Mouse (Mus musculus) forebrain, embryonic 12.5 days (tissue): Measurements from ENCODE around the gene P4ha2. TPM values are rescaled to one million over a fixed set of nuclear protein-coding genes. Genes with fewer than 3 reads are reported as not detected.

Source experiments
- ATAC-seq: fragments of 200-750 bp; cut with Nextera tagmentation; 2 replicates; pipeline ENCODE4 v1.8.0; 2017; ENCODE audit warnings: moderate TSS enrichment; ENCODE audit not compliant: low FRiP score
- H3K27ac ChIP-seq: fragments of 300-500 bp; sonication (generic); 2 replicates; pipeline ENCODE4 v1.5.1; 2016; ENCODE audit warnings: mild to moderate bottlenecking
- H3K27me3 ChIP-seq: fragments of 300-500 bp; sonication (generic); 2 replicates; pipeline ENCODE4 v1.6.1; 2016; ENCODE audit warnings: mild to moderate bottlenecking
- H3K36me3 ChIP-seq: fragments of 300-500 bp; sonication (generic); replicated peaks from 2 replicates; pipeline ENCODE4 v1.6.1; 2016; ENCODE audit warnings: mild to moderate bottlenecking
- H3K4me1 ChIP-seq: fragments of 300-500 bp; sonication (generic); 2 replicates; pipeline ENCODE4 v1.6.1; 2016
- H3K4me2 ChIP-seq: fragments of 300-500 bp; sonication (generic); 2 replicates; pipeline ENCODE4 v1.6.1; 2016; ENCODE audit warnings: mild to moderate bottlenecking, moderate library complexity
- H3K4me3 ChIP-seq: fragments of 300-500 bp; sonication (generic); replicated peaks from 2 replicates; pipeline ENCODE4 v1.5.1; 2016; ENCODE audit warnings: mild to moderate bottlenecking
- H3K9ac ChIP-seq: fragments of 300-500 bp; sonication (generic); 2 replicates; pipeline ENCODE4 v1.6.1; 2016; ENCODE audit warnings: mild to moderate bottlenecking
- H3K9me3 ChIP-seq: fragments of 300-500 bp; sonication (generic); 2 replicates; pipeline ENCODE4 v1.6.1; 2016
- WGBS: fragments of 180-500 bp; shearing (Covaris S2); methylation state at CpG from one replicate; pipeline ENCODE4 v1.1.7; 2016; 5-methylcytosine and 5-hydroxymethylcytosine counted together
- polyA plus RNA-seq: library from polyadenylated mRNA; unstranded; fragments of >200 nt; fragmentation: Nextera tagmentation; extraction: Ambion mirVana; gene quantifications from 2 replicates; pipeline ENCODE4 v1.2.1, GENCODE M21; 2016

P4ha2 gene
- polyA plus RNA-seq, 1 experiment from 2014 or later: 12.7 TPM

DNA sequence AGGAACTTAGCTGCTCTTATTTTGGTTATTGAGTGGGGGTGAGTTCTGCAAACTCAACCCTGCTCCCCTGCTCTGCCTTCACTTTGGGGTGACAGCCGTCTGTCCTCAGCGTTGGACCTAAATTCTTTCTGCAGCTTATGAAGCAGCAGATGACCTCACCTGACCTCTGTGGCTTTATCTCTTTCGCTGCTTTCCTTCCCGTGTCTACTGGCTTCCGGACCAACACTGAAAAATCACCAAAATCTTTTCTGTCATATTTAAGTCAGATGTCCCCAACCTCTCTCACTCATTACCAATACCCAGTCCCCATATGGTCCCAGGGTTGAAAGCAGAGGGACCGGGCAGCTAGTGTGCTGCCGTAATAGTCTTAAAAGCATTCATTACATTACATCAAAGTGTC, 7.7 kb upstream of the P4ha2 start:
- H3K9ac ChIP-seq: no peak overlapping the region
- H3K27me3 ChIP-seq: no peaks in the 10 kb centered on the region
- H3K27ac ChIP-seq: no peak overlapping the region
- no peak overlapping the region for H3K4me3 ChIP-seq
- H3K36me3 ChIP-seq: no peaks in the 10 kb centered on the region
- H3K4me1 ChIP-seq: 0 out of 2 replicates have a peak, but pooled peaks cover 4% of the 10 kb centered on the region
- no peaks in the 10 kb centered on the region for H3K9me3 ChIP-seq
- no peak overlapping the region for H3K4me2 ChIP-seq
- ATAC-seq: no peak
- 60% methylated on average over 7 of the region's 7 CpGs for WGBS

DNA sequence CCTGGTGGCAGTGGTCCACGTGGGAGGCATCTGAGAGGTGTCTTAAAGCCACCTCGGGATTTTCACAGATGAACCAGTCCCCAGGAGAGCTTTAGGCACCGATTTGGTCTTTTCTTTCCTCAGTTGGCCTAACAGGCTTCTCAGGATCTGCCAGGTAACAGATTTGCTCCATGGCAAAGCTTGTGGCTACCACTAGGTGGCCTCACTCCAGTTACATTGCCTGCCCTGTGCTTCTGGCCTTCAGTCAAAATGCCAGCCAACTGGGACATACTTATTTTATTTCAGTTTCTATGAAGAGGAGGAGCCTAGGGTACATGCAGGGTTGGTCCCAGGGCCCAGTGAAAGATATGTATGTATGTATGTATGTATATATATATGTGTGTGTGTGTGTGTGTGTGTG, 6.9 kb upstream of the P4ha2 start:
- Histone ChIP-seq H3K4me1 (0 out of 2 replicates have a peak, but pooled peaks cover 4% of the 10 kb centered on the region), H3K4me2 (no peak overlapping the region), H3K36me3 (no peaks in the 10 kb centered on the region), H3K9me3 (no peaks in the 10 kb centered on the region), H3K27me3 (no peaks in the 10 kb centered on the region), H3K4me3 (no peak overlapping the region), H3K27ac (no peak overlapping the region), H3K9ac (no peak overlapping the region)
- whole genome bisulfite sequencing: 8% methylated on average over 3 of the region's 3 CpGs
- ATAC-seq: no peak

DNA sequence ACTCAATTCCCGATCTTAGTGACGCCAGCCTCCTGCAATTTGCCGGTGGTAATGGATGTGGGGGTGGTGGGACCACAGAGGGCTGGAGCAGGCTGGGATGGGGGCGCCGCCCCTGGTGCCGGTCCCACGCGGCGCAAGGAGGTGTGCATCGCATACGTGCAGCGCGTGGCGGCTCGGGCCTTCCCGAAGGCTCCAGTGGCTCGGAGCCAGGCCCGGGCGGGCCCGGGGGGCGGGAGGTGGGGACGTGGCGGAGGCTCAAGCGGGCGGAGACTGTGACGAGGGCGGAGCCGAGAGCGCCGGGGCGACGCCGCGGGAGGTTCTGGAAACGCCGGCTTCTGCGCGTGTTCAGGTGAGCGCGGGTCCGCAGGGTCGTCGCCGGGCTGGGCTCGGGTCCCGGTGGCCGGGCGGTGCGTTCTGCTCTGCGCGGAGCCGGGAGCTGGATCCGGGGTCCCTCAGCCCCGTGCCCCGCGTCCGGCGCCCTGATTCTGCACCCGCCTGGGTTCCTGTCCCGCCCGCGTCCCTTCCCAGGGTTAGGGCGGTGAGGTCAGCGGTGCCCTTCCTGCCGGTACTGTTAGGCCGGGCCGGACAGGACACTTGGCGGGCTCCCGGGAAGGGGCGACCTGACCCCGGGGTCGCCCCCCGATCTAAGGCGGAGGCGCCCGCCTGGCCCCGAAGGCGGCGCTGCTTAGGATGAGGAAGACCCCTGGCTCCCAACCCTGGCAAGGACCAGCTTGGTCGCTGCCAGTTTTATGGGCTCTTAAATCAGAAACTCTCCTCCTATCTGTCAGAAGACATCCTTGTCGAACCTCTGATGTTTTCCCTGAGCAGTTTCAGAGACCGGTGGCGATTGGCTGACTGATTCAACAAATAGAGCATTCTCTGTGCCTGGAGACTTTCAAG, 1.0 kb downstream of the P4ha2 start:
- peak overlapping the region; percentile 97 for H3K4me2 ChIP-seq
- H3K4me1 ChIP-seq: peaks cover 11% of the 10 kb centered on the region
- WGBS: under 1% methylated on average over 70 of the region's 83 CpGs
- ATAC-seq: peak; percentile 89
- no peaks in the 10 kb centered on the region for H3K36me3 ChIP-seq
- peaks cover 21% of the 10 kb centered on the region for H3K27me3 ChIP-seq
- H3K27ac ChIP-seq: no peak overlapping the region
- no peaks in the 10 kb centered on the region for H3K9me3 ChIP-seq
- H3K9ac ChIP-seq: peak overlapping the region; percentile 71
- H3K4me3 ChIP-seq: peak overlapping the region; percentile 63

DNA sequence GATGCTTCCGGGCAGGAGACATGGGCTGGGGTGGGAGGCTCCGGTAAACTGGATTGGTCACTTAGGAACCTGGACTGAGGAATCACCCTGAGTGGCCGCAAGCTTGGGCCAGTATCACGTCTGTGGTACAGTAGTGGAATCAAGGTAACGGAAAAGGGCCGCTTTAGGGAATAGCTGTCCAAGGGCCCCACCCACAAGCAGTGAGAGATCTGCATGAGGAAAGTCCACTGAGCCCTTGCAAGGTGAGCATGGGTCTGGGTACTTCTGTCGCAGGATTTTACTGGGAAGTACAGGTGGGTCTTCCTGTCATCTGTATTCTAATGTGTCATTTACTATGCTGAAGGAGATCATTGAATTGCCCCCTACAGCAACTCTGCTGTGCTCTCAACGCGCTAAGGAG, 1.8 kb downstream of the P4ha2 start:
- peaks cover 11% of the 10 kb centered on the region for H3K4me1 ChIP-seq
- H3K9me3 ChIP-seq: no peaks in the 10 kb centered on the region
- no peaks in the 10 kb centered on the region for H3K36me3 ChIP-seq
- H3K9ac ChIP-seq: no peak overlapping the region
- peak overlapping the region; percentile 63 for H3K4me3 ChIP-seq
- WGBS: 77% methylated on average over 9 of the region's 9 CpGs
- ATAC-seq: no peak
- peaks cover 21% of the 10 kb centered on the region for H3K27me3 ChIP-seq
- peak overlapping the region; percentile 97 for H3K4me2 ChIP-seq
- H3K27ac ChIP-seq: no peak overlapping the region

DNA sequence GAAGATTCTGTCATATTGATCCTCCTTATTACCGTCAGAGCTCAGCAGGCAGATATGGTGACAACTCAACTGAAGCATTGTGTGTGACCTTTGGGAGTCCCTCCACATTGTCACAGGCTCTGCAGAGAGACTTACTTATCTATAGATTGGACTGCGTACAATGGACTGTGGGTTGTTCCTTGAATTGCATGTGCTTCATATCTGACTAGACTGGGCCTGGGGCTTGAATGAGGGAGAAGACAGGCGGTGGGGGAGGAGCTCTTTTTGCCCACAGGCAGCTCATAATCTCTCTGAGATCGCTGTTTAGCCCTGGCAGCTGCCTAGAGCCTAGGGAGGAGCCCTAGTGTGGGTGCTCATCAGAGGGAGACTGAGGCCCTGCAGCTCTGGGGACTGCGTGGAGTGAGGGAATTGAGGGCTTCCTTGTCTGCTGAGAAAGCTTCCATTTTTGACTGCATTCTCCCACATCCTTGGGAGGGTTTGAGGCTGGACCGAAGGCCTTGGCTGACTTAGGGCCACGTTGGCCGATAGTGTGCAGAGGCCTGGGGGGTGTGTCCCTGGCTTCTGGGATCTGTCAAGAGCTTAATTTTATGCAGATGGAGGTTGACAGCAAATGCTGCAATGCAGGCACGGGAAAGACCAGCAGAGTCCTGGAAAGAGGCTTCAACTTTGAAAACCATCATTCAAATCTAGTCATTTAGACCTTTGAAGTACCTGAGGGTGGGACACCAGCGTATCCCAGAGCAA, 3.0 kb downstream of the P4ha2 start:
- 79% methylated on average over 10 of the region's 10 CpGs for WGBS
- Histone ChIP-seq H3K36me3 (no peaks in the 10 kb centered on the region), H3K9ac (no peak overlapping the region), H3K27ac (no peak overlapping the region), H3K4me3 (no peak overlapping the region), H3K4me1 (peaks cover 11% of the 10 kb centered on the region), H3K27me3 (peaks cover 21% of the 10 kb centered on the region), H3K4me2 (no peak overlapping the region), H3K9me3 (no peaks in the 10 kb centered on the region)
- no peak for ATAC-seq

DNA sequence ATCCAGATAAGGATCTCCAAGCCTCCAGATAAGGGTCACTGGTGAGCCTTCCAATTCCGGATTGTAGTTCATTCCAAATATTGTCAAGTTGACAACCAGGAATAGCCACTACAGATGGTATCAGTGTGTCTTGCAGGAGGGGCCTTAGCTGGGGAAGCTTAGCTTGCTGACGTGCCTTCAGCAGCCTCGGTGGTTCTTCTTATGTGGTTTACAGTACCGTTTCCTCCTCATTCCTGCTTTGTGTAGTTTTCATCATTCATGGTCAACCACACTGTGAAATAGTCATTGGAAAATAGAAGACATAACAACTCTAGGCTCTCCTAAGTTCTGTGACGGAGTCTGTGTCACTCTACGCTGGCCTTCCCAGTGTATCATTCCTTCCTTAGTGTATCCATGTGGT, 5.1 kb downstream of the P4ha2 start:
- H3K27ac ChIP-seq: no peak overlapping the region
- no peak for ATAC-seq
- no peak overlapping the region for H3K4me3 ChIP-seq
- peaks cover 11% of the 10 kb centered on the region for H3K4me1 ChIP-seq
- H3K9me3 ChIP-seq: no peaks in the 10 kb centered on the region
- no peak overlapping the region for H3K9ac ChIP-seq
- no peak overlapping the region for H3K4me2 ChIP-seq
- H3K36me3 ChIP-seq: no peaks in the 10 kb centered on the region
- 89% methylated on average over 6 of the region's 6 CpGs for WGBS
- peaks cover 20% of the 10 kb centered on the region for H3K27me3 ChIP-seq

DNA sequence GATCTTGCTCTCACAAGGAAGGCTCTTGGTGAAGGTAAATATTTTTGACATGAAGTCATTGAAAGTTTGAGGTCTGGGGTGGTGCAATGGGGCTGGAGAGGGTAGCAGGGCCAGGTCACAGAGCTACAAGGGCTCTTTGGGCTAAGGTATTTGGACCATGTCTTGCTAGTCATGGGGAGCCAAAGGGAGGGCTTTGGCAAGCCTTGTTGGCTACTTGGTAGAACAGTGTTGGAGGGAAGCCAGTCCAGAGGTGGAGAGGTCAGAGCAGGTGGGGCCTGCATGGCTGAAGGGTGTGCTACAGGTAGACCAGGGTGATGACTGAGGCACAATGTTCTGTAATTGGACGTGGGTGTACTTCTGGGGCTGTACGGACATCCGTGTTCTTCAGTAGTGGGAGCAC, 6.8 kb downstream of the P4ha2 start:
- 86% methylated on average over 3 of the region's 3 CpGs for WGBS
- Histone ChIP-seq H3K9ac (no peak overlapping the region), H3K27ac (no peak overlapping the region), H3K4me3 (no peak overlapping the region), H3K36me3 (no peaks in the 10 kb centered on the region), H3K9me3 (no peaks in the 10 kb centered on the region), H3K27me3 (peaks cover 13% of the 10 kb centered on the region), H3K4me2 (no peak overlapping the region), H3K4me1 (peaks cover under 1% of the 10 kb centered on the region; the same call in 1 of the 2 replicates)
- ATAC-seq: no peak

DNA sequence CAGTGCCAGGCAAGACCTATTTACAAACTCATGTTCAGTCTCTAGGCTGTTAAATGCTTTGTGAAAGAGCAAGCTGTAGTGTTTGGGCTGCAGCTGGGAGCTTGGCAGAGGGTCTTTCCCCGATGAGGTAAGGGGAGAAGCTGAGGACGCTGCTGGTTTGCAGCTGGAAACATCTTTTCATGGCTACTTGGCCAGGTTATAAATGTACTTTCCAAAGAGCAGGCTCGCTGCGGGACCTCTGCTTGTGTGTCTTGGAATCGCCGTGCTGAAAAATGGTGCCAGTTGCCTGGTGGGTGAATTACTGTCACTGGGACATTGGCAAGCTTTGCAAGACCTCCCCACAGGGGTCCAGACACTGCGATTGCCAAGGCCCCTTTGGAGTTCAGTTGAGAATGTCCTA, 7.3 kb downstream of the P4ha2 start:
- ATAC-seq: no peak
- Histone ChIP-seq H3K27me3 (peaks cover 8% of the 10 kb centered on the region; the same call in 1 of the 2 replicates), H3K4me1 (0 out of 2 replicates have a peak, but pooled peaks cover 6% of the 10 kb centered on the region), H3K36me3 (no peaks in the 10 kb centered on the region), H3K4me2 (no peak overlapping the region), H3K4me3 (no peak overlapping the region), H3K27ac (no peak overlapping the region), H3K9me3 (no peaks in the 10 kb centered on the region), H3K9ac (no peak overlapping the region)
- 89% methylated on average over 7 of the region's 7 CpGs for WGBS

DNA sequence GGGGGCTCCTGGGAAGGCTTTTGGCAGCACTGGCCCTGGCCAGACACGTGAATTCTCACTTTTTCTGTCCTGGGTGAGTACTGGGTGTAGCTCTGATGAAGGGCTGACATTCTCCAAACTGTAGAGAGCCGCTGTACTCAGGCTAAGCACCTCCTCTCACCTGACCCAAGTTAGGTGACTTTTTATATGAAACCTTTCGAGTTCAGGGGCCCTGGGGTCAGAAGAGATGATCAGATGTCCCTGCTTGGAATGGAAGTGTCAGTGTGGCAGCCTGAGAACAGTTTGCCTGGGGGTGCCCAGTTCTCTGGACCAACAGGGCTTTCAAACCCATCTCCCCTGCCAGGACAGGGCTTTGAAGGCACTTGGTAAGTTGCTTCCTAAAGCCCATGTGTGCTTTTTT, 8.2 kb downstream of the P4ha2 start:
- whole genome bisulfite sequencing: 68% methylated on average over 3 of the region's 3 CpGs
- no peak overlapping the region for H3K9ac ChIP-seq
- ATAC-seq: no peak
- no peak overlapping the region for H3K4me3 ChIP-seq
- no peaks in the 10 kb centered on the region for H3K36me3 ChIP-seq
- H3K27ac ChIP-seq: no peak overlapping the region
- no peaks in the 10 kb centered on the region for H3K9me3 ChIP-seq
- H3K4me2 ChIP-seq: no peak overlapping the region
- H3K4me1 ChIP-seq: peaks cover 15% of the 10 kb centered on the region
- peaks cover 2% of the 10 kb centered on the region; the same call in 1 of the 2 replicates for H3K27me3 ChIP-seq

DNA sequence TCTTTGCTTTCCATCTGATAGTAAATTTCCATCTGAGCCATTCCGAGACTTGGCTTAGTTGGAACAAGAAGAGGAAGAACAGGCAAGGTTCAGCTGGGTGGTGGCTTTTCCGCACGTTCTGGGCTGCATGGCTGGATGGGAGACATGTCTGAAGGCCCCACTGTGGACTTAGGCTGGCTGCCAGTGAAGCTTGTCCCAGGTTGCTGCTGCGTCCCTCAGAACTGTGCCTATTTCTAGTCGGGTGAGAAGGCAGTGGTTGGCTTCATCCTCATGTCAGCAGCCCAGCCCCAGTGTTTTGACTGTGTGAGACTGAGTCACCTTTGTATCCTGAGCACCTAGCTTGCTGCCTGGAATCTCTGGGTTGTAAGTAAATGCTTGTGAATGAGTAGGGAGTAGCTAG, 9.0 kb downstream of the P4ha2 start:
- H3K4me1 ChIP-seq: peaks cover 23% of the 10 kb centered on the region
- H3K4me2 ChIP-seq: no peak overlapping the region
- WGBS: 84% methylated on average over 5 of the region's 5 CpGs
- H3K9me3 ChIP-seq: no peaks in the 10 kb centered on the region
- no peak for ATAC-seq
- no peak overlapping the region for H3K4me3 ChIP-seq
- H3K27me3 ChIP-seq: peaks cover 2% of the 10 kb centered on the region; the same call in 1 of the 2 replicates
- no peak overlapping the region for H3K9ac ChIP-seq
- no peaks in the 10 kb centered on the region for H3K36me3 ChIP-seq
- H3K27ac ChIP-seq: no peak overlapping the region

DNA sequence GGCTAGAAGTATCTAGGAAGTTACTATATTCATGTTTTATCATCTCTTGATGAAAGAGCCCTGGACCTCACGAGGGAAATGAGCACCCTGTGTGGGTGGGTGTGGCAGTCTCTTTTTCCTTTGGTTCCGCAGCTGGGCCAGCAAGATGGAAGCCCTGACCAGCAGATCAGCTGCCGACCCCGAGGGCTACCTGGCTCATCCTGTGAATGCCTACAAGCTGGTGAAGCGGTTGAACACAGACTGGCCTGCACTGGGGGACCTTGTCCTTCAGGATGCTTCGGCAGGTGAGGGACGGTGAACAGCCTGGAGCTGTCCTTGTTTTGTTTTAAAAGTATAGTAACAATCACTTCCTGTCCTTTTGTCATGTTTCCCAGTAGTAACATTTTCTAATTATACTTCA, 11.4 kb downstream of the P4ha2 start:
- Histone ChIP-seq H3K4me2 (no peak overlapping the region), H3K27ac (no peak overlapping the region), H3K4me3 (no peak overlapping the region), H3K27me3 (peaks cover 2% of the 10 kb centered on the region; the same call in 1 of the 2 replicates), H3K9ac (no peak overlapping the region), H3K9me3 (no peaks in the 10 kb centered on the region), H3K36me3 (no peaks in the 10 kb centered on the region), H3K4me1 (peaks cover 26% of the 10 kb centered on the region)
- ATAC-seq: no peak
- 86% methylated on average over 7 of the region's 7 CpGs for WGBS

DNA sequence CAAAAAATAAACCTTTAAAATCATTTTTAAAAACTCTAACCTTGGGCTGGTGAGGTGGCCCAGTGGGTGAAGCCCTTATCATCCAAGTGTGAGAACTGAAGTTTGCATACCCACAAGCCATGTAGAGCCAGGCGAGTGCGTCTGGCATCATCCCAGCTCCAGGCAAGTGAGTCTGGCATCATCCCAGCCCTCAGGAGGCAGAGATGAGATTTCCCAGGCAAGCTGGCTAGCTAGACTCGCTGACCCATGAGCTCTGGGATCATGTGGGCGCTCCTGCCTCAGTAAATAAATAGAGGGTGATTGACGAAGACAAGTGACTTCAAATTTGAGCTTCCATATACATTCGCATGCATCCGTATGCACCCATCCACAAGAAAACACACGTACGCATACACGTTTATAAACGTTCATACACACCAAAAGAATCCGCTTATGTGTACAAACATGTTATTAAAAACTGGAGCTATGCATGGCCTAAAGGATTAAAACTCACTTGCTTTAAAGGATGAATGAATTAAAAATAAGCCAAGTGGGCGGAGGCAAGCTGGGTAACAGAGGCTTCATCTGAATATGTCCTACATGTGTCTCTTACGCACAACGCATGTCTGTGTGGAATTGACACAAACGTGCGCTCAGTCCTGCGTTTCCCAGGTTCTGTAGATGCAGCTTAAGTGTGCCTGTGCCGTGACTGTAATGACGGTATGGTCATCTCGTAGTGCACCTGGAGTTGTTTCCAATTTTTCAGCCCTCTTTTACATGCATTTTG, 12.3 kb downstream of the P4ha2 start:
- H3K4me3 ChIP-seq: no peak overlapping the region
- no peak for ATAC-seq
- peak overlapping the region; percentile 40 for H3K4me2 ChIP-seq
- no peaks in the 10 kb centered on the region for H3K9me3 ChIP-seq
- no peak overlapping the region for H3K9ac ChIP-seq
- H3K4me1 ChIP-seq: peaks cover 26% of the 10 kb centered on the region
- peaks cover 2% of the 10 kb centered on the region; the same call in 1 of the 2 replicates for H3K27me3 ChIP-seq
- no peaks in the 10 kb centered on the region for H3K36me3 ChIP-seq
- 83% methylated on average over 21 of the region's 21 CpGs for WGBS
- H3K27ac ChIP-seq: peak overlapping the region; percentile 86
